Mouse (Mus musculus): ENCODE results near the gene Orai3.
"Not testable (repeated sequence)": the region's sequence is repeated elsewhere in the genome, so short reads cannot be mapped to it uniquely, and the experiment has no call there.

Gene Orai3

GRCm38 (mm10) chr7:127761026-127761425 lies 8.6 kb upstream of the Orai3 start:
- DNase-seq (ENCODE audit: extremely low read depth, low read depth, low spot score): no peak

GRCm38 (mm10) chr7:127763642-127764041 lies 6.0 kb upstream of the Orai3 start:
- no peak for DNase-seq (ENCODE audit: extremely low read depth, low read depth, low spot score)

- DNase-seq (ENCODE audit: extremely low read depth, low read depth, low spot score): no peak
These were observed 3.9 kb upstream of the Orai3 start for GRCm38 (mm10) chr7:127765756-127766155.

- DNase-seq (ENCODE audit: extremely low read depth, low read depth, low spot score): no peak
These were observed 2.6 kb upstream of the Orai3 start for GRCm38 (mm10) chr7:127766851-127767609.

- no peak for DNase-seq (ENCODE audit: extremely low read depth, low read depth, low spot score)
These were observed 1.8 kb upstream of the Orai3 start for GRCm38 (mm10) chr7:127767671-127768345.

- DNase-seq (ENCODE audit: extremely low read depth, low read depth, low spot score): no peak
These were observed 1.1 kb upstream of the Orai3 start for GRCm38 (mm10) chr7:127768346-127768996.

- DNase-seq (ENCODE audit: extremely low read depth, low read depth, low spot score): no peak
These were observed 520 bp upstream of the Orai3 start for GRCm38 (mm10) chr7:127768997-127769593.

GRCm38 (mm10) chr7:127770039-127770905 lies 657 bp downstream of the Orai3 start:
- DNase-seq (ENCODE audit: extremely low read depth, low read depth, low spot score): no peak

- no peak for DNase-seq (ENCODE audit: extremely low read depth, low read depth, low spot score)
These were observed 1.6 kb downstream of the Orai3 start for GRCm38 (mm10) chr7:127771262-127771661.

- DNase-seq (ENCODE audit: extremely low read depth, low read depth, low spot score): no peak
These were observed 2.5 kb downstream of the Orai3 start for GRCm38 (mm10) chr7:127772080-127772479.

- no peak for DNase-seq (ENCODE audit: extremely low read depth, low read depth, low spot score)
These were observed 2.9 kb downstream of the Orai3 start for GRCm38 (mm10) chr7:127772557-127772956.

- no peak for DNase-seq (ENCODE audit: extremely low read depth, low read depth, low spot score)
These were observed 4.2 kb downstream of the Orai3 start for GRCm38 (mm10) chr7:127773664-127774384.

GRCm38 (mm10) chr7:127775837-127776236 lies 6.2 kb downstream of the Orai3 start:
- DNase-seq (ENCODE audit: extremely low read depth, low read depth, low spot score): not testable (repeated sequence)

- DNase-seq (ENCODE audit: extremely low read depth, low read depth, low spot score): no peak
These were observed 6.8 kb downstream of the Orai3 start, which contains the start of gene Setd1a for GRCm38 (mm10) chr7:127776426-127776825. Setd1a (plus strand) TSS chr7:127776670.

- no peak for DNase-seq (ENCODE audit: extremely low read depth, low read depth, low spot score)
These were observed 7.4 kb downstream of the Orai3 start for GRCm38 (mm10) chr7:127776878-127777473.

GRCm38 (mm10) chr7:127777474-127778266 lies 8.1 kb downstream of the Orai3 start:
- DNase-seq (ENCODE audit: extremely low read depth, low read depth, low spot score): no peak

GRCm38 (mm10) chr7:127778350-127778749 lies 8.7 kb downstream of the Orai3 start:
- DNase-seq (ENCODE audit: extremely low read depth, low read depth, low spot score): no peak

GRCm38 (mm10) chr7:127785308-127785707 lies 15.7 kb downstream of the Orai3 start, which contains the start of gene Gm49388:
Gm49388 (plus strand) TSS chr7:127785608.
- no peak for DNase-seq (ENCODE audit: extremely low read depth, low read depth, low spot score)

Measured in fat pad, adult 2 months (tissue).